Mouse (Mus musculus) left cerebral cortex, adult 6 months (tissue): ENCODE data around the gene Olfr267. TPM values are rescaled to one million over a fixed set of nuclear protein-coding genes. Genes with fewer than 3 reads are reported as not detected.

Experiments used
- long read RNA-seq, 2 experiments: library from polyadenylated mRNA; unstranded; transcript quantifications; one replicate each; pipeline ENCODE4 v2.0.0; 2019 to 2020
- polyA plus RNA-seq: library from polyadenylated mRNA; unstranded; fragments of <200 nt; fragmentation: Nextera tagmentation; gene quantifications from 2 replicates; pipeline ENCODE4 v1.2.3, GENCODE M21; 2021

Gene Olfr267
- polyA plus RNA-seq, result not detected in 2 replicates
- long read RNA-seq, experiment 1, result 0 reads
- long read RNA-seq, experiment 2, result 0 reads

GRCm38 (mm10) chr4:58787616-58788015, at the start of gene Olfr267:
Gene Olfr267 (minus strand): TSS chr4:58787716.

Other genes with a start within 250 kb of the Olfr267 start
- 21.3 and 26.6 TPM in 2 replicates for gene Lpar1, start 233.8 kb downstream of the Olfr267 start, polyA plus RNA-seq
- gene Ecpas, start 125.0 kb upstream of the Olfr267 start, polyA plus RNA-seq, result 11.8 and 16.4 TPM in 2 replicates
- gene Zkscan16, start 155.9 kb upstream of the Olfr267 start, polyA plus RNA-seq, result 5.9 and 7.7 TPM in 2 replicates
- 0.70 and 1.0 TPM in 2 replicates for gene Ptgr1, start 199.4 kb upstream of the Olfr267 start, polyA plus RNA-seq
- 1.2 and 6.7 TPM in 2 replicates for gene Dnajc25, start 207.3 kb upstream of the Olfr267 start, polyA plus RNA-seq
- gene Gm20503, start 215.5 kb upstream of the Olfr267 start, polyA plus RNA-seq, result 3.0 TPM in 1 of 2 replicates, not detected in the other
- gene Gng10, start 247.4 kb upstream of the Olfr267 start, polyA plus RNA-seq, result 148 and 159 TPM in 2 replicates